8 mouse cellular contexts compared by ENCODE assay signal in genomic region chr14:21847381-21848165, GRCm38 (mm10). TPM values are rescaled to one million over a fixed set of nuclear protein-coding genes. Genes with fewer than 3 reads are reported as not detected.
A peak's percentile ranks its signal among the peaks of the same experiment; 100 is the strongest.
DNase-seq lines count a peak whose midpoint lies in the region; ATAC-seq and TF ChIP-seq lines count a peak whose summit lies in the region.

No protein-coding gene starts in this region.

- peak; percentile 63 for ATAC-seq in kidney, embryonic 14.5 days (ENCODE audit: low FRiP score, low TSS enrichment)
- ATAC-seq in lung, postnatal 0 days = peak; percentile 22

- peaks cover 17% of the 10 kb centered on the region for H3K4me1 ChIP-seq in kidney, embryonic 14.5 days (ENCODE audit: control insufficient read depth, insufficient read depth, low read length)
- H3K4me1 ChIP-seq in lung, postnatal 0 days (ENCODE audit: insufficient read depth, low read depth, low read length) = peaks cover 12% of the 10 kb centered on the region; the same call in 1 of the 2 replicates

- no peak for TF ChIP-seq EP300 in lung, postnatal 0 days (IDR thresholded peaks at IDR 0.05)

- H3K27ac ChIP-seq in kidney, embryonic 14.5 days (ENCODE audit: low read depth, low read length) = peak overlapping the region; percentile 78
- H3K27ac ChIP-seq in lung, postnatal 0 days (ENCODE audit: low read length) = no peak overlapping the region

- peak; percentile 28 for DNase-seq in urinary bladder, postnatal 14 days (ENCODE audit: low spot score)
- DNase-seq in urinary bladder, adult 2 months (ENCODE audit: low spot score) = no peak
- DNase-seq in cerebellum, adult 8-10 months = peak; percentile 43
- DNase-seq in forelimb bud, embryonic 11.5 days (ENCODE audit: low read depth, low spot score) = peak; percentile 71
- DNase-seq in lung, postnatal 0 days (ENCODE audit: low spot score) = peak; percentile 57
- peak; percentile 57 to 60 for DNase-seq in right cerebral cortex, adult 2 months (ENCODE audit: low spot score in 2 of 2)
- no peak for DNase-seq in gastrocnemius, adult 8-10 months (ENCODE audit: low spot score in 2 of 2)

- no peaks in the 10 kb centered on the region for H3K9me3 ChIP-seq in kidney, embryonic 14.5 days (ENCODE audit: control insufficient read depth, low read length)
- no peaks in the 10 kb centered on the region for H3K9me3 ChIP-seq in lung, postnatal 0 days (ENCODE audit: low read length)

- peaks cover 40% of the 10 kb centered on the region for H3K36me3 ChIP-seq in kidney, embryonic 14.5 days (ENCODE audit: control insufficient read depth, insufficient read depth, low read length)
- peaks cover 19% of the 10 kb centered on the region; the same call in 1 of the 2 replicates for H3K36me3 ChIP-seq in lung, postnatal 0 days (ENCODE audit: insufficient read depth, low read length)

- no peak for TF ChIP-seq CTCF in lung, postnatal 0 days (IDR thresholded peaks at IDR 0.05)

- H3K4me3 ChIP-seq in kidney, embryonic 14.5 days (ENCODE audit: low read length) = peak overlapping the region; percentile 81
- H3K4me3 ChIP-seq in lung, postnatal 0 days (ENCODE audit: low read depth, low read length) = peak overlapping the region; percentile 56

- WGBS in kidney, embryonic 14.5 days = under 1% methylated on average over 50 of the region's 50 CpGs
- WGBS in lung, postnatal 0 days = 1% methylated on average over 49 of the region's 50 CpGs

- H3K9ac ChIP-seq in kidney, embryonic 14.5 days (ENCODE audit: low read depth, low read length) = peak overlapping the region; percentile 73
- 0 out of 2 replicates have a peak overlapping the region, but pooled peaks have one; percentile 23 for H3K9ac ChIP-seq in lung, postnatal 0 days (replicated peaks; ENCODE audit: low read depth)

- peak overlapping the region; percentile 99 for H3K4me2 ChIP-seq in kidney, embryonic 14.5 days (replicated peaks; ENCODE audit: low read depth, low read length)
- H3K4me2 ChIP-seq in lung, postnatal 0 days (replicated peaks; ENCODE audit: low read depth, low read length) = peak overlapping the region; percentile 92

- no peaks in the 10 kb centered on the region for H3K27me3 ChIP-seq in kidney, embryonic 14.5 days (ENCODE audit: control insufficient read depth, insufficient read depth, low read length)
- no peaks in the 10 kb centered on the region for H3K27me3 ChIP-seq in lung, postnatal 0 days (replicated peaks; ENCODE audit: insufficient read depth, low read length)

RNA-seq across cellular contexts. Expression of gene Comtd1, which starts 1.2 kb away (rescaled TPM):
- polyA plus RNA-seq in urinary bladder, adult 2 months (2012; rRNA removed) = 13.2 and 13.9 TPM in 2 replicates
- polyA plus RNA-seq in kidney, embryonic 14.5 days (2014; fragmentation: Nextera tagmentation; extraction: Ambion mirVana) = 24.1 and 27.3 TPM in 2 replicates
- polyA plus RNA-seq in lung, postnatal 0 days (2015; fragmentation: Nextera tagmentation; extraction: Ambion mirVana) = 13.0 and 14.7 TPM in 2 replicates
- 10 to 100 TPM in 2 of 4 experiments, 1 to 10 TPM in 2; 6.5 to 11.5 (median 9.7) TPM for total RNA-seq in gastrocnemius, adult 8-10 months (2022)

RNA-seq across cellular contexts. Expression of gene Vdac2, which starts 22.5 kb away (rescaled TPM):
- 199 and 227 TPM in 2 replicates for polyA plus RNA-seq in urinary bladder, adult 2 months (2012; rRNA removed)
- polyA plus RNA-seq in kidney, embryonic 14.5 days (2014; fragmentation: Nextera tagmentation; extraction: Ambion mirVana) = 319 and 349 TPM in 2 replicates
- 220 and 221 TPM in 2 replicates for polyA plus RNA-seq in lung, postnatal 0 days (2015; fragmentation: Nextera tagmentation; extraction: Ambion mirVana)
- 100 to 1,000 TPM; 328 to 342 (median 331) TPM for total RNA-seq in gastrocnemius, adult 8-10 months (2022)

Comparison
In these comparisons a context has a peak if more than half of its experiments do, and no peak if none do; other contexts are left out.
1. DNase-seq: peak in urinary bladder, postnatal 14 days (single experiment), cerebellum, adult 8-10 months (single experiment), forelimb bud, embryonic 11.5 days (single experiment), lung, postnatal 0 days (single experiment) and right cerebral cortex, adult 2 months (2 of 2); none in urinary bladder, adult 2 months (single experiment) and gastrocnemius, adult 8-10 months (0 of 2).